Mouse (Mus musculus) lung, postnatal 0 days (tissue): ENCODE results near the gene Slc8a2. TPM values are rescaled to one million over a fixed set of nuclear protein-coding genes. Genes with fewer than 3 reads are reported as not detected.

Source experiments
- ATAC-seq: fragments of 200-750 bp; cut with Nextera tagmentation; 2 replicates; pipeline ENCODE4 v1.8.0; 2017; ENCODE audit warnings: moderate library complexity
- DNase-seq: peaks from one replicate; pipeline ENCODE4 v3.0.0-alpha.2; 2016; ENCODE audit warnings: low spot score
- H3K27ac ChIP-seq: fragments of 300-500 bp; sonication (generic); 2 replicates; pipeline ENCODE4 v1.5.1; 2014; ENCODE audit warnings: antibody characterized with exemption, mild to moderate bottlenecking, low read length, mixed read lengths
- H3K27me3 ChIP-seq: fragments of 300-500 bp; sonication (generic); replicated peaks from 2 replicates; pipeline ENCODE4 v1.6.1; 2014; ENCODE audit warnings: low read length, mixed read lengths; ENCODE audit not compliant: insufficient read depth
- H3K36me3 ChIP-seq: fragments of 300-500 bp; sonication (generic); 2 replicates; pipeline ENCODE4 v1.6.1; 2014; ENCODE audit warnings: low read length, mixed read lengths; ENCODE audit not compliant: insufficient read depth
- H3K4me1 ChIP-seq: fragments of 300-500 bp; sonication (generic); 2 replicates; pipeline ENCODE4 v1.6.1; 2014; ENCODE audit warnings: antibody characterized with exemption, low read depth, low read length, mixed read lengths; ENCODE audit not compliant: insufficient read depth
- H3K4me2 ChIP-seq: fragments of 300-500 bp; sonication (generic); replicated peaks from 2 replicates; pipeline ENCODE4 v1.6.1; 2014; ENCODE audit warnings: low read depth, mild to moderate bottlenecking, low read length, moderate library complexity, mixed read lengths
- H3K4me3 ChIP-seq: fragments of 300-500 bp; sonication (generic); 2 replicates; pipeline ENCODE4 v1.5.1; 2014; ENCODE audit warnings: low read depth, low read length
- H3K9ac ChIP-seq: fragments of 300-500 bp; sonication (generic); replicated peaks from 2 replicates; pipeline ENCODE4 v1.6.1; 2014; ENCODE audit warnings: low read depth, mild to moderate bottlenecking
- H3K9me3 ChIP-seq: fragments of 300-500 bp; sonication (generic); 2 replicates; pipeline ENCODE4 v1.6.1; 2016; ENCODE audit warnings: low read length, mixed read lengths
- CTCF ChIP-seq: IDR thresholded peaks from 2 replicates; pipeline ENCODE4 v1.5.1; 2016; ENCODE audit warnings: antibody characterized with exemption, mild to moderate bottlenecking
- EP300 ChIP-seq: IDR thresholded peaks from 2 replicates; pipeline ENCODE4 v1.6.1; 2016; ENCODE audit warnings: antibody characterized with exemption, mild to moderate bottlenecking, control low read depth
- WGBS: fragments of 180-500 bp; shearing (Covaris S2); extraction: QIAGEN DNeasy Blood & Tissue Kit; methylation state at CpG from one replicate; pipeline ENCODE4 v1.1.7; 2014; 5-methylcytosine and 5-hydroxymethylcytosine counted together
- polyA plus RNA-seq: library from polyadenylated mRNA; unstranded; fragments of >200 nt; fragmentation: Nextera tagmentation; extraction: Ambion mirVana; gene quantifications from 2 replicates; pipeline ENCODE4 v1.2.1, GENCODE M21; 2015

Slc8a2 gene
- polyA plus RNA-seq, 1 experiment from 2014 or later, result 0.05 TPM

DNA sequence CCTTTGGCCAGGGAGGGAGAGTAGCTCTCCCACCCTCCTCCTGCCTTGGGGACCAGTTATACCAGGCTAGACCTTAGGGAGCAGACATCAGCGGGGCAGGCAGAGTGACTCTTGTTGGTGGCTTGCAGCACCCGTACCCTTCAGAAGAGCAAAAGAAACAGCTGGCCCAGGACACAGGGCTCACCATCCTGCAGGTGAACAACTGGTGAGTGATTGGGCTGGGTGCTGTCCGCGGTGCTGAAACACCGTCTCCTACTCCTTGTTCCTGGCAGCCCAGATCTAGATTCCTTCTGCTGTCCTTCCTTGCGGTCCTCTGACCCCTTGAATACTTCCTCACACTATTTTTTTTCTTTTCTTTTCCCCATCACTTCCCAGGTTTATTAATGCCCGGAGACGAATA is 54.0 kb downstream of the Slc8a2 start:
- 20% methylated on average over 8 of the region's 8 CpGs for WGBS

DNA sequence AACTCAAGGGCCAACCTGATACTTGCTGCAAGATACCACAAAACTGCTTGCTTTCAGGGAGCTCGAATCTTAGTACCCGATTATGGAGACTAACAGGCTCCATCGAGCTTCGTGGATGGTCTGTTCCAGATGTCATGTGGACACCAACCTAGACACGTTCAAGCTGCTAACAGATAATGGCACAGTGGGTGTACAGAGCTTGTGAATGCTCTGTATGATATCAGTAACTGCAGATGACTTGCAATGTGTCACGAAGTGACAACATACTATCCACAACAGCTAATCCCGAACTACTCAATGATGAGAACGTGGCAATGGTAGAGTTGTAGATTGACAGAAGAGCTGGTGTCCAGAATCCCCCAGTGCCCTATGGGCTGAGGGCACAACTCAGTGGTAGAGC is 57.9 kb downstream of the Slc8a2 start:
- no peak overlapping the region for H3K4me2 ChIP-seq
- no peaks in the 10 kb centered on the region for H3K36me3 ChIP-seq
- H3K9me3 ChIP-seq, result no peaks in the 10 kb centered on the region
- H3K4me1 ChIP-seq, result no peaks in the 10 kb centered on the region
- no peak overlapping the region for H3K4me3 ChIP-seq
- H3K27ac ChIP-seq, result no peak overlapping the region
- ATAC-seq (no peak), DNase-seq (no peak)
- 71% methylated on average over 8 of the region's 8 CpGs for WGBS
- no peak for TF ChIP-seq EP300
- no peak for TF ChIP-seq CTCF
- H3K27me3 ChIP-seq, result no peaks in the 10 kb centered on the region
- H3K9ac ChIP-seq, result no peak overlapping the region

More for the DNA sequence above, 54.0 kb downstream of the Slc8a2 start:
- no peak overlapping the region for H3K4me2 ChIP-seq
- no peak overlapping the region for H3K27ac ChIP-seq
- H3K9ac ChIP-seq, result no peak overlapping the region
- ATAC-seq, result peak; percentile 14; the same call in 1 of the 2 replicates
- H3K36me3 ChIP-seq, result no peaks in the 10 kb centered on the region
- H3K9me3 ChIP-seq, result no peaks in the 10 kb centered on the region
- no peak for TF ChIP-seq EP300
- no peak for TF ChIP-seq CTCF
- H3K4me3 ChIP-seq, result no peak overlapping the region
- no peaks in the 10 kb centered on the region for H3K27me3 ChIP-seq
- no peaks in the 10 kb centered on the region for H3K4me1 ChIP-seq
- DNase-seq, result peak; percentile 45

DNA sequence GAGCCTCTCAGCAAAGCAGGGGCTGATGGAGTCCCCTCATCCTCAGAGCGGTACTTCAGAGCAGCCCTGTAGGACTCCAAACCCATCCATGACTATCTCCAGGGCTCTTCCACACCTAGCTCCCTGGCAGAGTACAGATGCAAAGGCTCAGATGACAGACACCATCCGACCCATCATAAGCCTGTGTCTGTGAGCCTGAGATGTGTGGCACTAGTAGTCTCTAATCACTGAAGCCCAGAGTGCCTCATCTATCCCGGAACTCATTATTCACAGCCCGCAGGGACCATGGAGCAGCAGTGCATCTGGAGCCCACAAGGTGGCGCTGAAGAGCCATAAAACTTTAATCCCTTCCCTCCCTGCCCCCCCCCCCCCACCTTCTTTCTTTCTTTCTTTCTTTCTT is 62.7 kb downstream of the Slc8a2 start:
- 16% methylated on average over 5 of the region's 5 CpGs for WGBS

DNA sequence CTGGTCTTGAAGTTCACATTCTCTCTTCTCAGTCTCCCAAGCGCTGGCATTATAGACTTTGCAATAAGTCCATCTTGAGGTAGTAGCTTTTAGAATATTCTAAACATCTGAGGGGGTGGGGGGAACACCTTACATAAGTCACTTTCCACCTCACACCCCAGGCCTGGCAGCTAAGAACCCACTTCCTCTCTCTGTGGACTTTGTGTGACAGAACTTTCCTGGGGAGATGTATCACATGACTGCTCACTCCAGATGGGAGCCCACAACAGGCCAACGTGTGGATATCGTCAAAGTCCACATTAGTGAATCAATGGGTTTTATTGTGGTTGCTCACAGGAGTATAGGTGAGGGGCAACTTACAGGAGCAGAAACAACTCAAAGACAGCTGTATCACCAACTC is 64.1 kb downstream of the Slc8a2 start:
- no peak overlapping the region for H3K4me3 ChIP-seq
- no peak overlapping the region for H3K27ac ChIP-seq
- WGBS, result 51% methylated on average over 3 of the region's 3 CpGs
- H3K4me1 ChIP-seq, result no peaks in the 10 kb centered on the region
- DNase-seq (no peak), ATAC-seq (no peak)
- no peaks in the 10 kb centered on the region for H3K27me3 ChIP-seq
- no peak overlapping the region for H3K9ac ChIP-seq
- H3K9me3 ChIP-seq, result no peaks in the 10 kb centered on the region
- no peak overlapping the region for H3K4me2 ChIP-seq
- TF ChIP-seq CTCF (no peak), EP300 (no peak)
- peaks cover 16% of the 10 kb centered on the region; the same call in 1 of the 2 replicates for H3K36me3 ChIP-seq

More for the DNA sequence above, 62.7 kb downstream of the Slc8a2 start:
- H3K27ac ChIP-seq, result no peak overlapping the region
- no peak overlapping the region for H3K4me3 ChIP-seq
- H3K4me1 ChIP-seq, result no peaks in the 10 kb centered on the region
- DNase-seq, result peak; percentile 67
- H3K4me2 ChIP-seq, result no peak overlapping the region
- no peaks in the 10 kb centered on the region for H3K9me3 ChIP-seq
- TF ChIP-seq EP300 (no peak), CTCF (peak; percentile 76)
- no peak overlapping the region for H3K9ac ChIP-seq
- H3K27me3 ChIP-seq, result no peaks in the 10 kb centered on the region
- no peak for ATAC-seq
- 0 out of 2 replicates have a peak, but pooled peaks cover 3% of the 10 kb centered on the region for H3K36me3 ChIP-seq

DNA sequence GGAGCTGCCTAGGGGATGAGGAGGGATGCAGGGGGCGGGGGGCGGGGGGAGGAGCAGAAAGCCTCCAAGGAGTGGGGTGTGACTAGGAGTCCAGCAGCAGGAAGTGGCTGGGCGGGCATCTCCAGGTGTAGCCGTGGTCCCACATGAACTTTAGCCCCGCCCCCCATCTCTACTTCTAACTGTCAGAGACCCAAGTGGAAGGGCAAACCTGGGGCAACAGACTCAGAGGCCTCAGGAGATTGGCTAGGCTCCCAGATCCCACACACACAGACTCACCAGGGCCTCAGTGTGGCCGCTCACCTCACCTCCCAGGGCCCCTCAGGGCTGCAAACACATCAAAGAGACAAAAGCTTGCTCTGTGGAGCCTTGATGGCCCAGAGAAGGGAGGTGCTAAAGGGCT is 67.0 kb downstream of the Slc8a2 start:
- 64% methylated on average over 6 of the region's 6 CpGs for WGBS
- no peaks in the 10 kb centered on the region for H3K4me1 ChIP-seq
- H3K27ac ChIP-seq, result no peak overlapping the region
- no peak overlapping the region for H3K4me2 ChIP-seq
- no peak overlapping the region for H3K4me3 ChIP-seq
- H3K36me3 ChIP-seq, result peaks cover 27% of the 10 kb centered on the region; the same call in 1 of the 2 replicates
- no peak for DNase-seq
- no peaks in the 10 kb centered on the region for H3K27me3 ChIP-seq
- no peak overlapping the region for H3K9ac ChIP-seq
- H3K9me3 ChIP-seq, result no peaks in the 10 kb centered on the region
- TF ChIP-seq EP300 (no peak), CTCF (no peak)
- ATAC-seq, result no peak

DNA sequence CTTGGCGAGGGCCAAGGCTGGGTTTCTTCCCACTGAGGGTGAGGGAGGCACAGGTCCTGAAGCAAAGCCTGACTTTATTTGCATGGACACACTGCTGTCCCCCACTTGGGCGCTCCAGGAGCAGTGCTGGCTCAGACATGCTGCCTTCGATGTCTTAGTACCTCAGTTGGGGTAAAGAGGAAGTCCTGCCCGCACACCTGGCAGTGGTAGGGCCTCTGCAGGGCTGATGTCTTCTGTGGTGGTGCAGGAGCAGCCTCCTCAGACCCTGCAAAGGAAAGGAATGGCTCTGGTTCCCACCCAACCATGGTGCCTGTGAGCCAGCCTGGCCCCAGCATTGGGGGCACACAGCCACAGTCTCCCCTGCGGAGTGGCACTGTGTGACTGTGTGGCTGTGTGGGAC is 67.5 kb downstream of the Slc8a2 start:
- H3K36me3 ChIP-seq, result peaks cover 29% of the 10 kb centered on the region; the same call in 1 of the 2 replicates
- ATAC-seq, result no peak
- no peak overlapping the region for H3K27ac ChIP-seq

DNA sequence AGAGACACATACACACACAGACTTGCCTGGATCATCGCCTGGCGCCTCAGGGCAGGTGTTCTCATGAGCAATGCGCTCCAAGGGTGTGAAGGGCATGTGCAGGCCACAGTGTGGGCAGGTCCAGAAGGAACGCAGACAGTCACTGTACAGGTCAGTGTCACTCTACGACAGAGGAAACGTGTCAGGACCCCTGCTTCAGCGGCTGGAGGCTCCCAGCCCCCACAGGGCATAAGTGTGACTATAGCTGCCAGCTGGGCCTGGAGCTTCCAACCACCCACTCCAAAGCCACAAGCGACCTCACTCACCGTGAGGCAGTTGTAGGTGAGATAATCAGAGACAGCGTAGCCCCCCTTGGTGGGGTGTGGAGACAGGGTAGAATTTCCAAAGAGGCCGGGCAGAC is 68.9 kb downstream of the Slc8a2 start:
- Histone ChIP-seq H3K4me2 (no peak overlapping the region), H3K36me3 (peaks cover 29% of the 10 kb centered on the region; the same call in 1 of the 2 replicates)
- 81% methylated on average over 11 of the region's 11 CpGs for WGBS

More for the DNA sequence above, 67.5 kb downstream of the Slc8a2 start:
- H3K4me1 ChIP-seq, result no peaks in the 10 kb centered on the region
- H3K4me2 ChIP-seq, result no peak overlapping the region
- TF ChIP-seq EP300 (no peak), CTCF (no peak)
- no peaks in the 10 kb centered on the region for H3K27me3 ChIP-seq
- no peak overlapping the region for H3K4me3 ChIP-seq
- no peaks in the 10 kb centered on the region for H3K9me3 ChIP-seq
- H3K9ac ChIP-seq, result no peak overlapping the region
- DNase-seq, result no peak
- 57% methylated on average over 5 of the region's 5 CpGs for WGBS

More for the DNA sequence above, 68.9 kb downstream of the Slc8a2 start:
- TF ChIP-seq EP300 (no peak), CTCF (no peak)
- DNase-seq (no peak), ATAC-seq (no peak)
- no peak overlapping the region for H3K4me3 ChIP-seq
- H3K27ac ChIP-seq, result no peak overlapping the region
- no peaks in the 10 kb centered on the region for H3K4me1 ChIP-seq
- H3K9me3 ChIP-seq, result no peaks in the 10 kb centered on the region
- no peaks in the 10 kb centered on the region for H3K27me3 ChIP-seq
- no peak overlapping the region for H3K9ac ChIP-seq
